Mouse (Mus musculus) forelimb bud, embryonic 11.5 days (tissue): ENCODE results near the gene Luzp2.

ENCODE experiments used
- DNase-seq: peaks from one replicate; pipeline ENCODE4 v3.0.0-alpha.2; 2012; ENCODE audit warnings: low read depth, low spot score

Luzp2 gene

GRCm38 (mm10) chr7:54835372-54835851 lies at the start of gene Luzp2:
TSS of gene Luzp2 (plus strand) at chr7:54835498.
- DNase-seq = peak; percentile 21

GRCm38 (mm10) chr7:54787456-54787855 lies 47.8 kb upstream of the Luzp2 start:
- no peak for DNase-seq

GRCm38 (mm10) chr7:54818606-54819005 lies 16.7 kb upstream of the Luzp2 start:
- DNase-seq = no peak

GRCm38 (mm10) chr7:54828751-54829150 lies 6.5 kb upstream of the Luzp2 start:
- no peak for DNase-seq

GRCm38 (mm10) chr7:54835911-54836352 lies 634 bp downstream of the Luzp2 start:
- DNase-seq = no peak

GRCm38 (mm10) chr7:54836437-54836836 lies 1.1 kb downstream of the Luzp2 start:
- DNase-seq = no peak

- DNase-seq = no peak
These were observed 7.6 kb downstream of the Luzp2 start for GRCm38 (mm10) chr7:54842807-54843335.

GRCm38 (mm10) chr7:54845875-54846691 lies 10.8 kb downstream of the Luzp2 start:
- peak; percentile 21 for DNase-seq

- DNase-seq = no peak
These were observed 11.4 kb downstream of the Luzp2 start for GRCm38 (mm10) chr7:54846692-54847020.

GRCm38 (mm10) chr7:54852860-54853259 lies 17.6 kb downstream of the Luzp2 start:
- no peak for DNase-seq

- DNase-seq = no peak
These were observed 26.0 kb downstream of the Luzp2 start for GRCm38 (mm10) chr7:54861230-54861856.

GRCm38 (mm10) chr7:54878928-54879644 lies 43.8 kb downstream of the Luzp2 start:
- no peak for DNase-seq

- DNase-seq = no peak
These were observed 58.7 kb downstream of the Luzp2 start for GRCm38 (mm10) chr7:54893709-54894627.

GRCm38 (mm10) chr7:54898589-54898988 lies 63.3 kb downstream of the Luzp2 start:
- no peak for DNase-seq

- DNase-seq = peak; percentile 44
These were observed 74.7 kb downstream of the Luzp2 start for GRCm38 (mm10) chr7:54909958-54910357.

GRCm38 (mm10) chr7:54914030-54914429 lies 78.7 kb downstream of the Luzp2 start:
- no peak for DNase-seq

- DNase-seq = no peak
These were observed 86.7 kb downstream of the Luzp2 start for GRCm38 (mm10) chr7:54921991-54922390.

GRCm38 (mm10) chr7:54956759-54957158 lies 121.5 kb downstream of the Luzp2 start:
- DNase-seq = no peak

GRCm38 (mm10) chr7:54962678-54963077 lies 127.4 kb downstream of the Luzp2 start:
- DNase-seq = no peak

- no peak for DNase-seq
These were observed 142.1 kb downstream of the Luzp2 start for GRCm38 (mm10) chr7:54977372-54977771.

GRCm38 (mm10) chr7:54980585-54980984 lies 145.3 kb downstream of the Luzp2 start:
- DNase-seq = no peak
